Mouse (Mus musculus) lung, embryonic 15.5 days (tissue): ENCODE results near the gene Spaca4. TPM values are rescaled to one million over a fixed set of nuclear protein-coding genes. Genes with fewer than 3 reads are reported as not detected.
A peak's percentile ranks its signal among the peaks of the same experiment; 100 is the strongest.

Experiments
- ATAC-seq: fragments of 200-750 bp; cut with Nextera tagmentation; 2 replicates; pipeline ENCODE4 v1.8.0; 2017; ENCODE audit warnings: moderate number of reproducible peaks, borderline replicate concordance; ENCODE audit not compliant: low FRiP score, low TSS enrichment; ENCODE audit errors: extremely low read depth
- H3K27ac ChIP-seq: fragments of 300-500 bp; sonication (generic); 2 replicates; pipeline ENCODE4 v1.5.1; 2015; ENCODE audit warnings: moderate library complexity, mild to moderate bottlenecking, inconsistent platforms
- H3K27me3 ChIP-seq: fragments of 300-500 bp; sonication (generic); 2 replicates; pipeline ENCODE4 v1.6.1; 2015; ENCODE audit warnings: inconsistent platforms
- H3K36me3 ChIP-seq: fragments of 300-500 bp; sonication (generic); 2 replicates; pipeline ENCODE4 v1.6.1; 2015; ENCODE audit warnings: inconsistent platforms
- H3K4me1 ChIP-seq: fragments of 300-500 bp; sonication (generic); 2 replicates; pipeline ENCODE4 v1.6.1; 2015; ENCODE audit warnings: inconsistent platforms
- H3K4me2 ChIP-seq: fragments of 300-500 bp; sonication (generic); 2 replicates; pipeline ENCODE4 v1.6.1; 2015; ENCODE audit warnings: inconsistent platforms, mild to moderate bottlenecking, moderate library complexity
- H3K4me3 ChIP-seq: fragments of 300-500 bp; sonication (generic); 2 replicates; pipeline ENCODE4 v1.5.1; 2015; ENCODE audit warnings: mild to moderate bottlenecking, inconsistent platforms
- H3K9ac ChIP-seq: fragments of 300-500 bp; sonication (generic); 2 replicates; pipeline ENCODE4 v1.6.1; 2015; ENCODE audit warnings: inconsistent platforms
- H3K9me3 ChIP-seq: fragments of 300-500 bp; sonication (generic); 2 replicates; pipeline ENCODE4 v1.6.1; 2016; ENCODE audit warnings: inconsistent platforms
- WGBS: fragments of 180-500 bp; shearing (Covaris S2); methylation state at CpG from one replicate; pipeline ENCODE4 v1.1.7; 2015; 5-methylcytosine and 5-hydroxymethylcytosine counted together
- polyA plus RNA-seq: library from polyadenylated mRNA; unstranded; fragments of >200 nt; fragmentation: Nextera tagmentation; extraction: Ambion mirVana; gene quantifications from 2 replicates; pipeline ENCODE4 v1.2.1, GENCODE M21; 2015

Spaca4 gene
- polyA plus RNA-seq, 1 experiment from 2014 or later: not detected

DNA sequence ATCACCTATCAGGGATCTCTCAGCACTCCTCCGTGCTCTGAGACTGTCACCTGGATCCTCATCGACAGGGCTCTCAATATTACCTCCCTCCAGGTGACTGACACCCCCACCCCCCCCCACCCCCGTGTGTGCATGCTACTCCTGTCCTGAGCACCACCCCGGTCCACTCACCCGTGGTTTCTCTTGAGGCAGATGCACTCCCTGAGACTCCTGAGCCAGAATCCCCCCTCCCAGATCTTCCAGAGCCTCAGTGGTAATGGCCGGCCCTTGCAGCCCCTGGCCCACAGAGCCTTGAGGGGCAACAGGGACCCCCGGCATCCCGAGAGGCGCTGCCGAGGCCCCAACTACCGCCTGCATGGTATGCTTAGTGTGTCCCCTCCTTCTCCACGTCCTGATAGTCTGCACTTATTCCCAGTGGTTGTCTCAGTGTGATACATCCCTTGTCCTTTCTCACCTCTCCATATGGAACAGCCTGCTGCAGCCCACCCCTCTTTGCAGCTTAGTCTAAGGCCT is 22.0 kb downstream of the Spaca4 start:
- peaks cover 58% of the 10 kb centered on the region for H3K4me1 ChIP-seq
- H3K4me3 ChIP-seq: peak overlapping the region; percentile 40
- no peak for ATAC-seq
- H3K27me3 ChIP-seq: peaks cover 29% of the 10 kb centered on the region
- no peaks in the 10 kb centered on the region for H3K9me3 ChIP-seq
- H3K4me2 ChIP-seq: peak overlapping the region; percentile 98
- WGBS: 33% methylated on average over 12 of the region's 12 CpGs
- no peaks in the 10 kb centered on the region for H3K36me3 ChIP-seq
- peak overlapping the region; percentile 18; the same call in 1 of the 2 replicates for H3K9ac ChIP-seq
- peak overlapping the region; percentile 79 for H3K27ac ChIP-seq

- Histone ChIP-seq H3K4me1 (peaks cover 52% of the 10 kb centered on the region), H3K36me3 (no peaks in the 10 kb centered on the region), H3K27ac (no peak overlapping the region), H3K4me2 (peak overlapping the region; percentile 98; the same call in 1 of the 2 replicates), H3K9me3 (no peaks in the 10 kb centered on the region), H3K27me3 (peaks cover 33% of the 10 kb centered on the region), H3K4me3 (no peak overlapping the region), H3K9ac (no peak overlapping the region)
- WGBS: 85% methylated on average over 17 of the region's 17 CpGs
- ATAC-seq: no peak
Observed at GRCm38 (mm10) chr7:45702809-45703520, 22.6 kb downstream of the Spaca4 start.

- Histone ChIP-seq H3K27ac (no peak overlapping the region), H3K27me3 (peaks cover 33% of the 10 kb centered on the region), H3K36me3 (no peaks in the 10 kb centered on the region), H3K4me1 (peaks cover 45% of the 10 kb centered on the region), H3K4me2 (no peak overlapping the region), H3K4me3 (no peak overlapping the region), H3K9ac (no peak overlapping the region), H3K9me3 (no peaks in the 10 kb centered on the region)
- no peak for ATAC-seq
- 89% methylated on average over 11 of the region's 11 CpGs for WGBS
Observed at GRCm38 (mm10) chr7:45702316-45702715, 23.3 kb downstream of the Spaca4 start.

DNA sequence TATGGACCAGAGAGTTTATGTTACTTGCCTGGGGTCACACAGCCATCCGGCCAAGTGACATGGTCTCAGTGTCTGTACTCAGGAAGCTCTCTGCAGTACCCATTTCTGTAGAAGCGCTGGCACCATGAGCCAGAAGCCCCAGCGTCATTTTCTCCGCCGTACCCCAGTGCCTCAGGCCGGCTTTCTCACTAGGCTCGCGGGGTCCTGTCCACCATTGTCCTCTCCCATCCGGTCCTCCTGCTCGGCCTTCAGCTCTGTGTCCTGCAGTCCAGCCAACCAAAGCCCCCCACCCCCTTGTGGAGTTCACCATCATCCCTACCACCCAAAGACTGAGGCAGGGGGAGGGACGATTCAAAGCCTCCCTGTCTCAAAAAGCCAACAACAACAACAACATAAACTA is 24.0 kb downstream of the Spaca4 start:
- ATAC-seq: no peak
- H3K9me3 ChIP-seq: no peaks in the 10 kb centered on the region
- no peak overlapping the region for H3K9ac ChIP-seq
- no peaks in the 10 kb centered on the region for H3K36me3 ChIP-seq
- H3K4me3 ChIP-seq: no peak overlapping the region
- 83% methylated on average over 11 of the region's 11 CpGs for WGBS
- no peak overlapping the region for H3K27ac ChIP-seq
- peaks cover 39% of the 10 kb centered on the region for H3K4me1 ChIP-seq
- peaks cover 33% of the 10 kb centered on the region for H3K27me3 ChIP-seq
- H3K4me2 ChIP-seq: no peak overlapping the region

GRCm38 (mm10) chr7:45701072-45701471 is 24.5 kb downstream of the Spaca4 start:
- no peak overlapping the region for H3K9ac ChIP-seq
- WGBS: 34% methylated on average over 11 of the region's 11 CpGs
- peaks cover 34% of the 10 kb centered on the region for H3K4me1 ChIP-seq
- no peak for ATAC-seq
- peak overlapping the region; percentile 72 for H3K4me2 ChIP-seq
- H3K9me3 ChIP-seq: no peaks in the 10 kb centered on the region
- H3K27me3 ChIP-seq: peaks cover 33% of the 10 kb centered on the region
- H3K4me3 ChIP-seq: no peak overlapping the region
- H3K36me3 ChIP-seq: no peaks in the 10 kb centered on the region
- H3K27ac ChIP-seq: no peak overlapping the region

- Histone ChIP-seq H3K36me3 (no peaks in the 10 kb centered on the region), H3K27me3 (peaks cover 33% of the 10 kb centered on the region), H3K9ac (peak overlapping the region; percentile 36), H3K4me1 (peaks cover 28% of the 10 kb centered on the region), H3K4me2 (peak overlapping the region; percentile 72), H3K27ac (no peak overlapping the region), H3K9me3 (no peaks in the 10 kb centered on the region), H3K4me3 (peak overlapping the region; percentile 34)
- 1% methylated on average over 20 of the region's 20 CpGs for WGBS
- peak; percentile 13; the same call in 1 of the 2 replicates for ATAC-seq
Observed at GRCm38 (mm10) chr7:45700301-45701015, 25.2 kb downstream of the Spaca4 start.

DNA sequence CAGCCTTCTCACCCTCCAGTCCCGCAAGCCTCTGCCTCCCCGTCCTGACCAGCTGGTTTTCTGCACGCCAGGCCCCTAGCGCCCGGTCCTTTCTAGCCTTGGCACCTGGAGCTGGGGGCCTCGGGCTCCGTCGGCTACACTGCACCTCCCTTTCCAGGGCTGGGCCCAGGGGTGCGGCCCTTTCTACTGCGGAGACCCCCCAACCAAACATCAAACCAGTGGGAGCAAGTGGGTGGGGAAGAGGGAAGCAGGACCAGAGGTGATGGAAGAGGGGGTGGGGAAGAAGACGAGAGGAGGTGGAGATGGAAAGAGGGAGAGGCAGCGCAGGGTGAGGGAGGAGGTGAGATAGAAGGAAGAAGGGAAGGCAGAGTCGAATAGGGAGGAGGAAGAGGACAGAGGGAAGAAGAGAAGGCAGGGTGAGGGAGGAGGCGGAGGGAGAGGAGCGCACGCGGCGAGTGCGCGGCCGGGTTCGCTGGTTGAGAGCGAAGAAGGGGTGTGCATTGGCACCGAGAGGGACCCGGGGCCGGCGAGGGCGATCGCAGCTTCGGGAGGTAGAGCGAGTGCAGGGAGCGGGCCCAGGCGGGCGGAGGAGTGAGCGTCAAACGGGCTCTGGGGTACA is 26.0 kb downstream of the Spaca4 start, which contains the start of gene Car11:
Gene Car11 (plus strand): TSS at position 321 of the 619 bp plus-strand sequence.
- H3K4me2 ChIP-seq: peak within 1 kb of the TSS; percentile 72
- peaks cover 24% of the 10 kb centered on the region for H3K4me1 ChIP-seq
- peak within 1 kb of the TSS; percentile 36 for H3K9ac ChIP-seq
- 2% methylated on average over 36 of the region's 36 CpGs for WGBS
- peak within 1 kb of the TSS; percentile 34 for H3K4me3 ChIP-seq
- no peak within 1 kb of the TSS for H3K27ac ChIP-seq
- no peaks in the 10 kb centered on the region for H3K9me3 ChIP-seq
- H3K27me3 ChIP-seq: peaks cover 33% of the 10 kb centered on the region
- no peaks in the 10 kb centered on the region for H3K36me3 ChIP-seq
- no peak for ATAC-seq

GRCm38 (mm10) chr7:45697894-45698293 is 27.7 kb downstream of the Spaca4 start:
- H3K9me3 ChIP-seq: no peaks in the 10 kb centered on the region
- 81% methylated on average over 7 of the region's 7 CpGs for WGBS
- no peak overlapping the region for H3K9ac ChIP-seq
- H3K27ac ChIP-seq: no peak overlapping the region
- no peak overlapping the region for H3K4me3 ChIP-seq
- H3K4me1 ChIP-seq: peaks cover 13% of the 10 kb centered on the region
- no peak overlapping the region for H3K4me2 ChIP-seq
- peaks cover 33% of the 10 kb centered on the region for H3K27me3 ChIP-seq
- no peak for ATAC-seq
- no peaks in the 10 kb centered on the region for H3K36me3 ChIP-seq

GRCm38 (mm10) chr7:45695098-45695497 is 30.5 kb downstream of the Spaca4 start:
- Histone ChIP-seq H3K9me3 (no peaks in the 10 kb centered on the region), H3K27ac (no peak overlapping the region), H3K4me3 (no peak overlapping the region), H3K36me3 (no peaks in the 10 kb centered on the region), H3K4me1 (peaks cover 4% of the 10 kb centered on the region), H3K9ac (no peak overlapping the region), H3K27me3 (peaks cover 19% of the 10 kb centered on the region), H3K4me2 (no peak overlapping the region)
- no peak for ATAC-seq
- 18% methylated on average over 6 of the region's 6 CpGs for WGBS

DNA sequence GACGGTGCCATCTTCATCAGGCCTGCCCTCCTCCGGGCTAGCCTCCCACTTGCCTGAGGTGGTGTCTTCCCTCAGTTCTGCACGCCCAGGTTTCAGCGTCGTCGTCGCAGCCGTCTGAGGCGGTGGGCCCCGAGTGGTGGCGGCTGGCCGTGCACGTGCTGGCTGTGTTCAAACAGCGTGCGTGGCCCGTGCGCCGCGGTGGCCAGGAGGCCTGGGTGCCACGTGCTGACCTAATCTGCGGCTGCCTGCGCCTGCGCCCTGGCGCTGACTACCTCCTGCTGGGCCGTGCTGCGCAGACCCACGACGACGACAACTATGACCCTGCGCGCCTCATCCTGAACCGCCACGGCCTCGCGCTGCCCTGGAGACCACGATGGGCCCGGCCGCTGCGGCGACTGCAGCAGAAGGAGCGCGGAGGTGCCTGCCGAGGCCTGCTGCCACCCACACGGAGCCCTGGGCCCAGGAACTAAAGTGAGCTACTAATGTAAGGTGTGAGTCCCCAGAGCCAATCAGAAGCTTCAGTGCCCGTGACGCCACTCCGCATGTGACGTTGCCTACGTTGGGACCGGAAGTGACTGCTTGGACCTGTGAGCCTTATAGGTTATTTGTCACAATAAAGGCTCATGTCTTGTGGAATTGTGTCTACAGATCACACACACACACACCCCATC is 31.6 kb downstream of the Spaca4 start, which contains the start of gene Sec1:
Gene Sec1 (minus strand): TSS at position 482 of the 671 bp plus-strand sequence.
- Histone ChIP-seq H3K27me3 (peaks cover 9% of the 10 kb centered on the region), H3K4me3 (no peak within 1 kb of the TSS), H3K36me3 (no peaks in the 10 kb centered on the region), H3K27ac (no peak within 1 kb of the TSS), H3K4me2 (no peak within 1 kb of the TSS), H3K9me3 (no peaks in the 10 kb centered on the region), H3K9ac (no peak within 1 kb of the TSS), H3K4me1 (no peaks in the 10 kb centered on the region)
- 88% methylated on average over 50 of the region's 50 CpGs for WGBS
- peak; percentile 20; the same call in 1 of the 2 replicates for ATAC-seq

GRCm38 (mm10) chr7:45692364-45692763 is 33.2 kb downstream of the Spaca4 start:
- WGBS: 79% methylated on average over 2 of the region's 2 CpGs
- no peaks in the 10 kb centered on the region for H3K36me3 ChIP-seq
- H3K4me2 ChIP-seq: no peak overlapping the region
- no peaks in the 10 kb centered on the region for H3K9me3 ChIP-seq
- no peaks in the 10 kb centered on the region for H3K4me1 ChIP-seq
- no peak overlapping the region for H3K9ac ChIP-seq
- no peak overlapping the region for H3K27ac ChIP-seq
- no peak overlapping the region for H3K4me3 ChIP-seq
- no peak for ATAC-seq
- no peaks in the 10 kb centered on the region for H3K27me3 ChIP-seq
